Mouse (Mus musculus) heart, embryonic 10.5 days (tissue): ENCODE results near the gene Tmem181a. TPM values are rescaled to one million over a fixed set of nuclear protein-coding genes. Genes with fewer than 3 reads are reported as not detected.
"Not testable (repeated sequence)": the region's sequence is repeated elsewhere in the genome, so short reads cannot be mapped to it uniquely, and the experiment has no call there.

ENCODE experiments used
- DNase-seq: peaks from one replicate; pipeline ENCODE4 v3.0.0-alpha.2; 2017; ENCODE audit warnings: low spot score
- H3K27ac ChIP-seq: fragments of 300-500 bp; sonication (generic); 2 replicates; pipeline ENCODE4 v1.5.1; 2016; ENCODE audit warnings: mild to moderate bottlenecking
- H3K27me3 ChIP-seq: fragments of 300-500 bp; sonication (generic); 2 replicates; pipeline ENCODE4 v1.6.1; 2016; ENCODE audit warnings: mild to moderate bottlenecking; ENCODE audit not compliant: poor library complexity, insufficient read depth, severe bottlenecking
- H3K36me3 ChIP-seq: fragments of 300-500 bp; sonication (generic); 2 replicates; pipeline ENCODE4 v1.6.1; 2016; ENCODE audit warnings: mild to moderate bottlenecking, moderate library complexity
- H3K4me1 ChIP-seq: fragments of 300-500 bp; sonication (generic); 2 replicates; pipeline ENCODE4 v1.6.1; 2016; ENCODE audit warnings: mild to moderate bottlenecking
- H3K4me3 ChIP-seq: fragments of 300-500 bp; sonication (generic); 2 replicates; pipeline ENCODE4 v1.5.1; 2016; ENCODE audit warnings: mild to moderate bottlenecking, moderate library complexity
- H3K9me3 ChIP-seq: fragments of 300-500 bp; sonication (generic); 2 replicates; pipeline ENCODE4 v1.6.1; 2016; ENCODE audit warnings: mild to moderate bottlenecking, moderate library complexity
- WGBS: fragments of 180-500 bp; shearing (Covaris S2); methylation state at CpG from one replicate; pipeline ENCODE4 v1.1.7; 2016; 5-methylcytosine and 5-hydroxymethylcytosine counted together
- polyA plus RNA-seq: library from polyadenylated mRNA; unstranded; fragments of >200 nt; fragmentation: Nextera tagmentation; extraction: Ambion mirVana; gene quantifications from 2 replicates; pipeline ENCODE4 v1.2.1, GENCODE M21; 2016

The Tmem181a gene
- polyA plus RNA-seq, 1 experiment from 2014 or later, result 18.1 TPM

GRCm38 (mm10) chr17:6315706-6316105 is 59.0 kb downstream of the Tmem181a start:
- H3K27me3 ChIP-seq, DNase-seq, H3K4me3 ChIP-seq, H3K4me1 ChIP-seq, H3K27ac ChIP-seq, H3K9me3 ChIP-seq, H3K36me3 ChIP-seq: not testable (repeated sequence)
- WGBS, result 34% methylated on average over 3 of the region's 4 CpGs

- Histone ChIP-seq H3K4me3 (peak overlapping the region; percentile 55), H3K27ac (0 out of 2 replicates have a peak overlapping the region, but pooled peaks have one; percentile 56)
- 4% methylated on average over 38 of the region's 38 CpGs for WGBS
- not testable (repeated sequence) for H3K36me3 ChIP-seq, H3K27me3 ChIP-seq, H3K9me3 ChIP-seq, H3K4me1 ChIP-seq
- peak; percentile 68 for DNase-seq
These were observed 59.9 kb downstream of the Tmem181a start for GRCm38 (mm10) chr17:6316379-6317126.

GRCm38 (mm10) chr17:6317339-6317985 is 60.8 kb downstream of the Tmem181a start, which contains the start of gene Dynlt1a:
Gene Dynlt1a, minus strand, starts transcription at chr17:6317500.
- not testable (repeated sequence) for H3K4me1 ChIP-seq, H3K36me3 ChIP-seq, H3K27me3 ChIP-seq, H3K9me3 ChIP-seq
- peak; percentile 98 for DNase-seq
- 9% methylated on average over 21 of the region's 23 CpGs for WGBS
- H3K4me3 ChIP-seq, result peak within 1 kb of the TSS; percentile 55
- 0 out of 2 replicates have a peak within 1 kb of the TSS, but pooled peaks have one; percentile 56 for H3K27ac ChIP-seq

- H3K9me3 ChIP-seq, H3K4me3 ChIP-seq: not testable (repeated sequence)
- WGBS, result 1% methylated on average over 13 of the region's 60 CpGs
These were observed 64.6 kb downstream of the Tmem181a start for GRCm38 (mm10) chr17:6321081-6321777.

GRCm38 (mm10) chr17:6321778-6322101 is 65.1 kb downstream of the Tmem181a start:
- no CpG with 5 or more reads among the region's 10 CpGs for WGBS
- H3K4me3 ChIP-seq, DNase-seq, H3K9me3 ChIP-seq, H3K36me3 ChIP-seq, H3K4me1 ChIP-seq, H3K27ac ChIP-seq, H3K27me3 ChIP-seq: not testable (repeated sequence)

More at GRCm38 (mm10) chr17:6321081-6321777, 64.6 kb downstream of the Tmem181a start:
- not testable (repeated sequence) for H3K27me3 ChIP-seq, H3K36me3 ChIP-seq, H3K4me1 ChIP-seq, H3K27ac ChIP-seq, DNase-seq

GRCm38 (mm10) chr17:6325021-6325420 is 68.4 kb downstream of the Tmem181a start:
- H3K9me3 ChIP-seq, H3K36me3 ChIP-seq, H3K4me3 ChIP-seq, H3K4me1 ChIP-seq, H3K27ac ChIP-seq, H3K27me3 ChIP-seq, DNase-seq: not testable (repeated sequence)
- WGBS, result 58% methylated on average over 10 of the region's 10 CpGs

GRCm38 (mm10) chr17:6325543-6325942 is 68.9 kb downstream of the Tmem181a start:
- DNase-seq, H3K27me3 ChIP-seq, H3K9me3 ChIP-seq, H3K36me3 ChIP-seq, H3K27ac ChIP-seq, H3K4me1 ChIP-seq, H3K4me3 ChIP-seq: not testable (repeated sequence)
- WGBS, result 73% methylated on average over 6 of the region's 6 CpGs

- not testable (repeated sequence) for H3K9me3 ChIP-seq, H3K36me3 ChIP-seq, H3K27ac ChIP-seq, H3K27me3 ChIP-seq, H3K4me1 ChIP-seq, H3K4me3 ChIP-seq
- 90% methylated on average over 7 of the region's 7 CpGs for WGBS
- peak; percentile 31 for DNase-seq
These were observed 70.9 kb downstream of the Tmem181a start for GRCm38 (mm10) chr17:6327554-6327953.

- not testable (repeated sequence) for H3K4me3 ChIP-seq, H3K36me3 ChIP-seq, H3K27ac ChIP-seq, H3K27me3 ChIP-seq, H3K4me1 ChIP-seq, DNase-seq, H3K9me3 ChIP-seq
- WGBS, result 60% methylated on average over 4 of the region's 4 CpGs
These were observed 72.3 kb downstream of the Tmem181a start for GRCm38 (mm10) chr17:6328997-6329396.

GRCm38 (mm10) chr17:6342606-6343294 is 86.1 kb downstream of the Tmem181a start:
- not testable (repeated sequence) for DNase-seq, H3K4me1 ChIP-seq, H3K27me3 ChIP-seq, H3K9me3 ChIP-seq, H3K4me3 ChIP-seq, H3K27ac ChIP-seq, H3K36me3 ChIP-seq
- WGBS, result no CpG with 5 or more reads among the region's 12 CpGs

GRCm38 (mm10) chr17:6355256-6355655 is 98.6 kb downstream of the Tmem181a start:
- not testable (repeated sequence) for H3K27me3 ChIP-seq, H3K4me1 ChIP-seq, H3K36me3 ChIP-seq, H3K4me3 ChIP-seq, H3K9me3 ChIP-seq, H3K27ac ChIP-seq, DNase-seq
- 81% methylated on average over 10 of the region's 10 CpGs for WGBS
